Mouse (Mus musculus): ENCODE data around the gene Pkp3. TPM values are rescaled to one million over a fixed set of nuclear protein-coding genes. Genes with fewer than 3 reads are reported as not detected.

The Pkp3 gene
- polyA plus RNA-seq, 1 experiment from 2014 or later: not detected

GRCm38 (mm10) chr7:141041661-141042060 is 36.4 kb upstream of the Pkp3 start:
- 29% methylated on average over 5 of the region's 5 CpGs for WGBS
- peak; percentile 75 for DNase-seq (ENCODE audit: low spot score)
- peak; percentile 78; the same call in 1 of the 2 replicates for ATAC-seq

GRCm38 (mm10) chr7:141042539-141042938 is 35.5 kb upstream of the Pkp3 start:
- H3K27ac ChIP-seq (ENCODE audit: low read depth, low read length): no peak overlapping the region
- H3K4me2 ChIP-seq (ENCODE audit: low read length): no peak overlapping the region
- no peaks in the 10 kb centered on the region for H3K36me3 ChIP-seq (ENCODE audit: control insufficient read depth, insufficient read depth, low read length)
- no peaks in the 10 kb centered on the region for H3K9me3 ChIP-seq (replicated peaks; ENCODE audit: control insufficient read depth, low read length)
- DNase-seq (ENCODE audit: low spot score) (no peak), ATAC-seq (no peak)
- peaks cover 3% of the 10 kb centered on the region; the same call in 1 of the 2 replicates for H3K4me1 ChIP-seq (ENCODE audit: control insufficient read depth, insufficient read depth, low read length)
- no peak overlapping the region for H3K4me3 ChIP-seq (ENCODE audit: low read depth, low read length)
- H3K9ac ChIP-seq (ENCODE audit: low read length): no peak overlapping the region
- H3K27me3 ChIP-seq (replicated peaks; ENCODE audit: control insufficient read depth, insufficient read depth, low read length): no peaks in the 10 kb centered on the region; the same call in 1 of the 2 replicates
- WGBS: 59% methylated on average over 4 of the region's 4 CpGs

More at GRCm38 (mm10) chr7:141041661-141042060, 36.4 kb upstream of the Pkp3 start:
- H3K4me1 ChIP-seq (ENCODE audit: control insufficient read depth, insufficient read depth, low read length): no peaks in the 10 kb centered on the region
- no peaks in the 10 kb centered on the region for H3K27me3 ChIP-seq (replicated peaks; ENCODE audit: control insufficient read depth, insufficient read depth, low read length)
- no peaks in the 10 kb centered on the region for H3K36me3 ChIP-seq (ENCODE audit: control insufficient read depth, insufficient read depth, low read length)
- H3K4me3 ChIP-seq (ENCODE audit: low read depth, low read length): no peak overlapping the region
- no peak overlapping the region for H3K27ac ChIP-seq (ENCODE audit: low read depth, low read length)
- H3K4me2 ChIP-seq (ENCODE audit: low read length): no peak overlapping the region
- H3K9ac ChIP-seq (ENCODE audit: low read length): no peak overlapping the region
- H3K9me3 ChIP-seq (replicated peaks; ENCODE audit: control insufficient read depth, low read length): no peaks in the 10 kb centered on the region

- Histone ChIP-seq H3K27me3 (replicated peaks; ENCODE audit: control insufficient read depth, insufficient read depth, low read length) (no peaks in the 10 kb centered on the region; the same call in 1 of the 2 replicates), H3K4me3 (ENCODE audit: low read depth, low read length) (no peak overlapping the region), H3K4me2 (ENCODE audit: low read length) (peak overlapping the region; percentile 78), H3K36me3 (ENCODE audit: control insufficient read depth, insufficient read depth, low read length) (no peaks in the 10 kb centered on the region), H3K9me3 (replicated peaks; ENCODE audit: control insufficient read depth, low read length) (no peaks in the 10 kb centered on the region), H3K4me1 (ENCODE audit: control insufficient read depth, insufficient read depth, low read length) (peaks cover 7% of the 10 kb centered on the region), H3K27ac (ENCODE audit: low read depth, low read length) (no peak overlapping the region), H3K9ac (ENCODE audit: low read length) (no peak overlapping the region)
- WGBS: 74% methylated on average over 6 of the region's 6 CpGs
- ATAC-seq: no peak
- no peak for DNase-seq (ENCODE audit: low spot score)
Observed at GRCm38 (mm10) chr7:141046931-141047580, 31.0 kb upstream of the Pkp3 start.

- peak; percentile 87 for ATAC-seq
- H3K4me1 ChIP-seq (ENCODE audit: control insufficient read depth, insufficient read depth, low read length): peaks cover 7% of the 10 kb centered on the region
- no peaks in the 10 kb centered on the region for H3K9me3 ChIP-seq (replicated peaks; ENCODE audit: control insufficient read depth, low read length)
- peak; percentile 73 for DNase-seq (ENCODE audit: low spot score)
- no peaks in the 10 kb centered on the region for H3K36me3 ChIP-seq (ENCODE audit: control insufficient read depth, insufficient read depth, low read length)
- no peaks in the 10 kb centered on the region; the same call in 1 of the 2 replicates for H3K27me3 ChIP-seq (replicated peaks; ENCODE audit: control insufficient read depth, insufficient read depth, low read length)
- H3K27ac ChIP-seq (ENCODE audit: low read depth, low read length): peak overlapping the region; percentile 60; the same call in 1 of the 2 replicates
- 6% methylated on average over 15 of the region's 19 CpGs for WGBS
- peak overlapping the region; percentile 30 for H3K4me3 ChIP-seq (ENCODE audit: low read depth, low read length)
- H3K9ac ChIP-seq (ENCODE audit: low read length): peak overlapping the region; percentile 61
- peak overlapping the region; percentile 78 for H3K4me2 ChIP-seq (ENCODE audit: low read length)
Observed at GRCm38 (mm10) chr7:141047581-141048225, 30.3 kb upstream of the Pkp3 start.

- Histone ChIP-seq H3K4me3 (ENCODE audit: low read depth, low read length) (peak overlapping the region; percentile 30), H3K36me3 (ENCODE audit: control insufficient read depth, insufficient read depth, low read length) (no peaks in the 10 kb centered on the region), H3K4me1 (ENCODE audit: control insufficient read depth, insufficient read depth, low read length) (peaks cover 7% of the 10 kb centered on the region), H3K27ac (ENCODE audit: low read depth, low read length) (peak overlapping the region; percentile 60; the same call in 1 of the 2 replicates), H3K9me3 (replicated peaks; ENCODE audit: control insufficient read depth, low read length) (no peaks in the 10 kb centered on the region), H3K27me3 (replicated peaks; ENCODE audit: control insufficient read depth, insufficient read depth, low read length) (no peaks in the 10 kb centered on the region; the same call in 1 of the 2 replicates), H3K9ac (ENCODE audit: low read length) (peak overlapping the region; percentile 61), H3K4me2 (ENCODE audit: low read length) (peak overlapping the region; percentile 78)
- ATAC-seq (peak; percentile 95), DNase-seq (ENCODE audit: low spot score) (peak; percentile 95)
- 14% methylated on average over 21 of the region's 21 CpGs for WGBS
Observed at GRCm38 (mm10) chr7:141048226-141049218, 29.5 kb upstream of the Pkp3 start.

- no peak overlapping the region for H3K9ac ChIP-seq (ENCODE audit: low read length)
- no peak for DNase-seq (ENCODE audit: low spot score)
- no peak for ATAC-seq
- WGBS: 85% methylated on average over 2 of the region's 2 CpGs
- H3K9me3 ChIP-seq (replicated peaks; ENCODE audit: control insufficient read depth, low read length): no peaks in the 10 kb centered on the region
- peaks cover 7% of the 10 kb centered on the region for H3K4me1 ChIP-seq (ENCODE audit: control insufficient read depth, insufficient read depth, low read length)
- H3K36me3 ChIP-seq (ENCODE audit: control insufficient read depth, insufficient read depth, low read length): no peaks in the 10 kb centered on the region
- H3K4me2 ChIP-seq (ENCODE audit: low read length): no peak overlapping the region
- no peaks in the 10 kb centered on the region; the same call in 1 of the 2 replicates for H3K27me3 ChIP-seq (replicated peaks; ENCODE audit: control insufficient read depth, insufficient read depth, low read length)
- no peak overlapping the region for H3K4me3 ChIP-seq (ENCODE audit: low read depth, low read length)
- H3K27ac ChIP-seq (ENCODE audit: low read depth, low read length): no peak overlapping the region
Observed at GRCm38 (mm10) chr7:141049326-141049725, 28.7 kb upstream of the Pkp3 start.

- H3K36me3 ChIP-seq (ENCODE audit: control insufficient read depth, insufficient read depth, low read length): no peaks in the 10 kb centered on the region
- DNase-seq (ENCODE audit: low spot score) (no peak), ATAC-seq (no peak)
- H3K4me1 ChIP-seq (ENCODE audit: control insufficient read depth, insufficient read depth, low read length): peaks cover 7% of the 10 kb centered on the region
- H3K27me3 ChIP-seq (replicated peaks; ENCODE audit: control insufficient read depth, insufficient read depth, low read length): no peaks in the 10 kb centered on the region; the same call in 1 of the 2 replicates
- no peak overlapping the region for H3K27ac ChIP-seq (ENCODE audit: low read depth, low read length)
- H3K9ac ChIP-seq (ENCODE audit: low read length): no peak overlapping the region
- H3K4me2 ChIP-seq (ENCODE audit: low read length): no peak overlapping the region
- 73% methylated on average over 17 of the region's 17 CpGs for WGBS
- H3K9me3 ChIP-seq (replicated peaks; ENCODE audit: control insufficient read depth, low read length): no peaks in the 10 kb centered on the region
- H3K4me3 ChIP-seq (ENCODE audit: low read depth, low read length): no peak overlapping the region
Observed at GRCm38 (mm10) chr7:141051060-141051685, 26.8 kb upstream of the Pkp3 start.

GRCm38 (mm10) chr7:141052016-141052415 is 26.0 kb upstream of the Pkp3 start:
- Histone ChIP-seq H3K36me3 (ENCODE audit: control insufficient read depth, insufficient read depth, low read length) (no peaks in the 10 kb centered on the region), H3K9ac (ENCODE audit: low read length) (no peak overlapping the region), H3K9me3 (replicated peaks; ENCODE audit: control insufficient read depth, low read length) (no peaks in the 10 kb centered on the region), H3K4me1 (ENCODE audit: control insufficient read depth, insufficient read depth, low read length) (peaks cover 7% of the 10 kb centered on the region), H3K27me3 (replicated peaks; ENCODE audit: control insufficient read depth, insufficient read depth, low read length) (no peaks in the 10 kb centered on the region; the same call in 1 of the 2 replicates), H3K4me2 (ENCODE audit: low read length) (no peak overlapping the region), H3K27ac (ENCODE audit: low read depth, low read length) (no peak overlapping the region), H3K4me3 (ENCODE audit: low read depth, low read length) (no peak overlapping the region)
- ATAC-seq (no peak), DNase-seq (ENCODE audit: low spot score) (no peak)
- WGBS: 92% methylated on average over 4 of the region's 4 CpGs

Data from forebrain, embryonic 14.5 days (tissue).